In genomic region chr11:68231558-68231957, GRCm38 (mm10) we compare ENCODE assay signal across 21 mouse cellular contexts.
A peak's percentile ranks its signal among the peaks of the same experiment; 100 is the strongest.
DNase-seq lines count a peak whose midpoint lies in the region; TF ChIP-seq lines count a peak whose summit lies in the region.
"Had no signal": no experiment of that assay in that cellular context is flagged by ENCODE, and none has a peak within 500 bp of the region (broad histone marks: within the 10 kb centered on the region; RNA-seq: fewer than 3 reads in every experiment).

No protein-coding gene starts in this region.

- no peak overlapping the region for H3K4me3 ChIP-seq in heart, adult 2 months
- no peak overlapping the region for H3K4me3 ChIP-seq in layer of hippocampus, adult 2 months
- H3K4me3 ChIP-seq in ES-E14 (ENCODE audit: insufficient read depth in 1 of 2, low read depth in 1 of 2, low read length in 2 of 2, poor library complexity in 1 of 2, severe bottlenecking in 1 of 2), result no peak overlapping the region
- H3K4me3 ChIP-seq: forebrain, embryonic 15.5 days; heart, embryonic 10.5 days; hindbrain, embryonic 13.5 days; midbrain, embryonic 13.5 days; neural tube, embryonic 13.5 days had no signal

- H3K27me3 ChIP-seq in heart, adult 2 months (ENCODE audit: control insufficient read depth, insufficient read depth, low read length), result no peaks in the 10 kb centered on the region
- H3K27me3 ChIP-seq: forebrain, embryonic 15.5 days had no signal

- H3K36me3 ChIP-seq in heart, adult 2 months (ENCODE audit: control insufficient read depth, insufficient read depth, low read length), result no peaks in the 10 kb centered on the region
- no peaks in the 10 kb centered on the region for H3K36me3 ChIP-seq in ES-E14 (ENCODE audit: control insufficient read depth, insufficient read depth, low read length, poor library complexity, severe bottlenecking)
- H3K36me3 ChIP-seq: forebrain, embryonic 15.5 days; G1E; hindbrain, embryonic 13.5 days; midbrain, embryonic 13.5 days had no signal

- TF ChIP-seq CTCF in heart, adult 2 months (IDR thresholded peaks at IDR 0.05), result peak; percentile 26
- peak; percentile 24; the same call in 1 of the 2 replicates for TF ChIP-seq CTCF in layer of hippocampus, adult 2 months (conservative IDR thresholded peaks at IDR 0.05)

- no peaks in the 10 kb centered on the region for H3K9me3 ChIP-seq in ES-E14 (ENCODE audit: control insufficient read depth, insufficient read depth, low read depth, low read length)
- H3K9me3 ChIP-seq: forebrain, embryonic 15.5 days; heart, embryonic 10.5 days; hindbrain, embryonic 13.5 days; midbrain, embryonic 13.5 days; neural tube, embryonic 13.5 days had no signal

- intact Hi-C loops in heart, adult 2 months (cut with DNase I), result no loop called here
- intact Hi-C loops in left cerebral cortex, postnatal 36 days (cut with DNase I), result no loop called here

- no peak for TF ChIP-seq POLR2A in heart, adult 2 months (IDR thresholded peaks at IDR 0.05; ENCODE audit: insufficient read depth, low read depth, low read length)

- no peak for DNase-seq in heart, adult 2 months
- DNase-seq in heart, adult 11 months, result no peak
- DNase-seq in layer of hippocampus, adult 2 months (ENCODE audit: low spot score in 2 of 2), result no peak
- no peak for DNase-seq in layer of hippocampus, postnatal 36 days
- peak; percentile 4 for DNase-seq in 416B (ENCODE audit: low read depth)
- DNase-seq in ES-E14 (ENCODE audit: low read depth, low spot score), result peak; percentile 53
- DNase-seq in frontal cortex, postnatal 25 days (ENCODE audit: low spot score in 2 of 2), result no peak
- DNase-seq in left cerebral cortex, postnatal 36 days (ENCODE audit: low spot score in 2 of 2), result no peak
- DNase-seq: adrenal gland, postnatal 10 days; cerebellum, adult 11-12 months; embryo, embryonic 11 days; gastrocnemius, postnatal 36 days; heart, postnatal 14 days; kidney, postnatal 25 days; right cerebral cortex, adult 18-20 months had no signal

- TF ChIP-seq EP300 in heart, adult 2 months (IDR thresholded peaks at IDR 0.05; ENCODE audit: insufficient read depth, low read depth, low read length), result no peak

- in situ Hi-C loops in ES-E14 (cut with MboI; ENCODE audit: low sequenced_read_pairs in 2 of 2, unreplicated experiment in 2 of 2), result no loop called here

- H3K79me2 ChIP-seq in heart, adult 2 months (replicated peaks; ENCODE audit: control insufficient read depth, insufficient read depth, low read length), result no peaks in the 10 kb centered on the region

- WGBS in heart, adult 2 months, result 95% methylated on average over 5 of the region's 5 CpGs

- no peak overlapping the region for H3K27ac ChIP-seq in heart, adult 2 months
- H3K27ac ChIP-seq in layer of hippocampus, adult 2 months, result no peak overlapping the region
- H3K27ac ChIP-seq in ES-E14 (ENCODE audit: insufficient read depth, low read depth, low read length, poor library complexity, severe bottlenecking), result no peak overlapping the region
- H3K27ac ChIP-seq: forebrain, embryonic 15.5 days; heart, embryonic 10.5 days; hindbrain, embryonic 13.5 days; midbrain, embryonic 13.5 days; neural tube, embryonic 13.5 days had no signal

- no peaks in the 10 kb centered on the region for H3K4me1 ChIP-seq in heart, adult 2 months (ENCODE audit: control insufficient read depth, insufficient read depth, low read length)
- H3K4me1 ChIP-seq in ES-E14 (ENCODE audit: control insufficient read depth in 2 of 2, insufficient read depth in 2 of 2, low read length in 2 of 2, poor library complexity in 1 of 2), result no peaks in the 10 kb centered on the region

- H3K9ac ChIP-seq in heart, adult 2 months (ENCODE audit: low read depth, low read length), result no peak overlapping the region
- H3K9ac ChIP-seq in ES-E14 (ENCODE audit: insufficient read depth, low read depth, low read length, poor library complexity, severe bottlenecking), result no peak overlapping the region
- H3K9ac ChIP-seq: forebrain, embryonic 15.5 days; hindbrain, embryonic 13.5 days; midbrain, embryonic 13.5 days; neural tube, embryonic 13.5 days had no signal

TF ChIP-seq in ES-E14, 5 proteins besides CTCF, POLR2A, EP300 and RAD21:
- TF ChIP-seq ZC3H11A (IDR thresholded peaks at IDR 0.05; ENCODE audit: borderline replicate concordance, low read depth, low read length), result peak; percentile 25; the same call in 1 of the 2 replicates
- no peak for TF ChIP-seq MAFK (IDR thresholded peaks at IDR 0.05; ENCODE audit: insufficient read depth, low read depth, low read length)

Comparison
In these comparisons a context has a peak if more than half of its experiments do, and no peak if none do; other contexts are left out.
1. DNase-seq: peak in 416B (single experiment) and ES-E14 (single experiment); none in heart, adult 2 months (0 of 2), heart, adult 11 months (single experiment), layer of hippocampus, adult 2 months (0 of 2), layer of hippocampus, postnatal 36 days (0 of 2), frontal cortex, postnatal 25 days (0 of 2) and left cerebral cortex, postnatal 36 days (0 of 2).